Mouse (Mus musculus) right cerebral cortex, adult 2 months (tissue): ENCODE data around the gene Sipa1l2.

Source experiments
- DNase-seq, 2 experiments: peaks; one replicate each; pipeline ENCODE4 v3.0.0; 2021 to 2022; ENCODE audit warnings: low spot score in 2 of 2

Sipa1l2 gene

DNA sequence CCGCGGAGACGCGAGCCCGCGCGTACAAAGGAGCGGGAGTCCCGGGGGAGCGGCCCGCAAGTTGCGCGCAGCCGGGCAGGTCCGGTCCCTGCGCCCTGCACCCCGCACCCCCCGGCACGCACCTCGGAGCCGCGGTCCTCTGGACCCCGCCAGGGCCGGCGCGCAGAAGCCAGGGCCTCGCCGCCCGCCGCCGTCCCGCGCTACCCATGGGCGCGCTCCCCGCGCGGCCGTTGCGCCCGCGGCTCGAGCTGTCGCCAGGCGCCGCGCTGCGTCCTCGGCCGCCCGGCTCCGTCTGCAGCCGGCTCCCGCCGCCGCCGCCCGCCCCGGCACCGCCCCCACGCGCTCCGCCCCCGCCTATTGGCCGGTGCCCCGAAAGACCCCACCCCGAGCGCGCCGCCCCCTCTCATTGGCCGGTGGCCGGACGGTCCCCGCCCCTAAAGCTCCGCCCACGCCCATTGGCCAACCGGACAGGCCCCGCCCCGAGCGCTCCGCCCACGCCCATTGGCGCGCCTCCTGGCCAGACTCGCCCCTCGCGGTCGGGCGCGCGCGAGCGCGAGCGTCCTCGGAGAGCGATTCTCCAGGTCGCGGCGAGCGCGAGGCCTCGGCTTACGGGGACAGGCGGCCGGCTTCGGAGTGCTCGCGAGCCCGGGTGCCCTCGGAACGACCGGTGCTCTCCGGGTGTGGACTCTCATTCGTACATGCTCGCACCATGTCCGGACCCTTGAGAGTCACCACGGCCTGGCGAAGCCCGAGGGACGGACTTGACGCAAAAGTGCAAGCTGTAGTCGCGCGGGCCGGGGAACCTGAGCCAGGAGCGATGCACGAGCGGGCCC lies at the start of gene Sipa1l2:
TSS of gene Sipa1l2 (minus strand) at position 276 of the 833 bp plus-strand sequence.
- peak; percentile 93 for DNase-seq

DNA sequence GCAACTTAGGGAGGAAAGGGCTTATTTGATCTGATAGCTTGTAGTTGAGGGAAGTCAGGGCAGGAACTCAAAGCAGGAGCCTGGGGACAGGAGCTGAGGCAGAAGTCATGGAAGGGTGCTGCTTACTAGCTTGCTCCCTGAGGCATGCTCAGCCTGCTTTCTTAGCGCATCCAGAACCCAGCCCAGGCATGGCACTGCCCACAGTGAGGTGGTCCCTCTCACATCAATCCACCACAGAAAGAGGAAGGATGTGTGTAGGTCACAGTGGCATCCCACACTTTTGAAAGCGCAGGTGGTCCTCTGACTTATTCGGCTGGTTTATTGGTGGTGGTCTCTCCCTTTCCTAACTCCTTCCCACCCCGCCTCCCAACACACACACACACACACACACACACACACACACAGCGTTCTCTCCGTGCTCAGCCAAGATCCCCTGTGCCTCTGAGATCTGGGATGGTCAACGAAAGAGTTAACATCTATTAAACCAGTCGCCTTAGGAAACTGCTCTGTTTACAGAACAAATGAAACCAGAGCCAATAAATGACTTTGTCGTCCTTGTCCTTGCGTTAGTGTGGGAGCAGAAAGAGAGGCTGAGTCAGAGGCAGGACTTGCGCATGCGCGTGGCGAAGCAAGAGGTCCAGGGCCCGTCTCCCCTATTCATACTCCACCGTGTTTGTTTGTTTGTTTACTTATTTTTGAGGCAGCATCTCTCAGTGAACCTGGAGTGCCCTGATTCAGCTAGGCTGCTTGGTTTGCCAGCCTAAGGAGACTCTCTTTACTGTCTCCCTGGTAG lies 49.1 kb upstream of the Sipa1l2 start:
- DNase-seq: no peak

DNA sequence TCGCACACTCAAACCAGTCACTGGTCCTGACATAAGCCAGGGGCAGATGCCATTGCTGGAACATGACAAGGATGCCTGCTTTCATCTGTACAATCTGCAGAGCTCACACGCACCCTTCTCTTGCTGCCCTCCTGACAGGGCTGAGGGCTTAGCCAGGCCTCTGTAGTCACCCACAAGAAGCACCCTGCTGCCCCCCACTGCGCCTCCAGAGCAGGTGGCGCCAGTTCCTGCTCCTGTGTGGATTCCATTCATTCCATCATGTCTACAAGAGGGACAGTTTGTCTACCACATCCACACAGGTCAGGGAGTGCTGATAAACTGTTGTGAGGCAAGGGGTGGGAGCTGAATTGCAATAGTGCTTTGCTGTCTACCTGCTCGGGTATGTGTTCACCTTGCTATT lies 47.3 kb upstream of the Sipa1l2 start:
- DNase-seq: no peak

DNA sequence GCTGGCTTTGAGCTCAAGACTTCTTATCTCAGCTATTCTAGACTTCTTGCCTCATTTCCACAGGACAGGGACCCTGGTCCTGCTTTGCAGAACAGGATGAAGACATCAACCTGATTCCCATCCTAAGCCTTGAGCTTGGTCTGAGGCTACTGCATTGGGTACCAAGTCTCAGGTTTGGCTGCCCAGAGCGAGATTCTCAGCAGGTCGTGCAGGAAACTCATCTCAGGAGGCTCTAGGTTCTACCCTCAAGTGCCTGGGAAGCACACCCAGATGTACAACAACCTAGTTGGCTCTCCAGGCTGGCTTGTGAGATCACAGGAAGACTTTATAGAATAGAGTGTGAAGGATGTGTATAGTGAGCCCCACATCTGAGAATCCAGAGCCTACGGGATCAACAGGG lies 46.4 kb upstream of the Sipa1l2 start:
- DNase-seq: no peak

DNA sequence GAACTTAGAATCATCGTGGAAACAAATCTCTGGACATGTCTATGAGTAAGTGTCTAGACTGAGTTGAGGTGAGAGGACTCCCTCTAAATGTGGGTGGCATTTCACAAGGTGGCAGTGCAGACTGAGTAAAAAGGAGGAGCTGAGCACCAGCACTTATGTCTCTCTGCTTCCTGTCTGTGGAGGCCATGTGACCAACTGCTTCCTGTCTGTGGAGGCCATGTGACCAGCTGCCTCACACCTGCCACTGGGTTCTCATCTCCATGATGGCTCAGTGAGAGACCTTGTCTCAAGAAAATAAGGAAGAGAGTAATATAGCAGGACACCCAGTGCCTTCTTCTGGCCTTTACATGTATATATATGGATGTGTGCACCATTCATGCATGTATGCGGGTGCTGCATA lies 43.9 kb upstream of the Sipa1l2 start:
- no peak for DNase-seq

DNA sequence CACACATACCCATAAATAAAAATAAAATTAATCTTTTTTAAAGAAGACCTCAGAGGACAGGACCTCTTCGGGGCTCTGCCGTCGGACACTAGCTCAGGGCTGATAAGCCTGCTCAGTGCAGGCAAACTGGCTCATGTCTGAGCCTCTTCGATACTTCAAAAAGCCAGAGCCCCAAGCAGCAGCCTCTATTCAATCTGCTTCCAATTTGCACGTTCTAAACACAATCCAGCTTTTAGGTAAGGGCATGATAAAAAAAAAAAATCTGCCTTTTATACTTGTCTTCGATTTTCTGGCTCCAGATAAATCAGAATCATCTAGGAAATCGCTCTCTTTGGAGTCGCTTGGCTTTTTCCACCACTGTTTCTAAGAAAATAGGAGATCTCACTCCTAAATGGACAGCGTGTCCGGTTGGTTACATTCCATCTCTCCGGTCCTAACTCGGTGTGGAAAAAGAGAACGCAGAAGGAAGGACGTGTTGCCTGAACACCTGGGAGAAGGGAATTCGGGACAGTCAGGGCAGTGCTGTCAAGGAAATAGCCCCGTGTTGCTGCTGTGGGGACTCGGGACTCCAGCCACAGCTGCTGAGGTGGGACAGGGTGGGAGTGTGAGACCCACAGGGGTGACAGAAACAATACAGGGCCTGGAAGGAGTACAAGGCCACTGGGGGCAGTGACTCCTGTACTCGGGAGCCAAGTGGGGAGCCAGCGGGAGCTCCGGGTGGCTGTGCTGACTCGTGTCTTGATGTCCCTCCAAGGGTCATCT lies 42.4 kb upstream of the Sipa1l2 start:
- no peak for DNase-seq

DNA sequence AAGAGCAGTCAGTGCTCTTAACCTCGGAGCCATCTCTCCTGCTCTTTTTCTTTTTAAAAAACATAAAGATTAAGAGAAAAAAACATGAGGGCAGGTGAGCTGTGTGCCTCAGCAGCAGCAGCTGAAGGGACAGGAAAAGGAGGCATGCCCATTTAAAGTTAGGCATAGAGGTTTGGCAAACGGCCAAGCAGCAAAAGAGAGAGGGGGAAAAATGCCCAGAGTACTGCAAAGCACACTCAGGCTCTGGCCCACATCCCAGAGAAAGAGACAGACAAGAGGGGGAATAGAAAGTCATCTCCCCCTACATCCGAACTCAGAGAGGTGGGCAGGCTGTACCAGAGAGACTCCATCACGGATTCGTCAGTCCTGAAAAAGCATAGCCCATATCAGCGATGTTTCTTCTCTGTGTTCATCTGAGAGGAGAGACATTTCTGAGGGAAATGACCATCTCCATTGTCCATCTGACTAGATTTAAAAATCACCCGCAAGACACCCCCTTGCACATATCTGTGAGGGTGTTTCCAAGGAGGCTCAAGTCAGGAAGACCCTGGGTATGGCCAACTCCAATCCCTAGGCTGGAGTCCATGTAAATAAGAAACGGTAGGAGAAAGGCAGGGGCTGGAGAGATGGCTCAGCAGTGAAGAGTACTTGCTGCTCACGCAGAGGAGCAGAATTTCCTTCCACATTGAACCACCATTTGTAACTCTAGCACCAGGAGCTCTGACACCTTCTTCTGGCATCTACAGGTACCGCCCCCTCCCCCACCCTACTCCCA lies 41.6 kb upstream of the Sipa1l2 start:
- DNase-seq: no peak

DNA sequence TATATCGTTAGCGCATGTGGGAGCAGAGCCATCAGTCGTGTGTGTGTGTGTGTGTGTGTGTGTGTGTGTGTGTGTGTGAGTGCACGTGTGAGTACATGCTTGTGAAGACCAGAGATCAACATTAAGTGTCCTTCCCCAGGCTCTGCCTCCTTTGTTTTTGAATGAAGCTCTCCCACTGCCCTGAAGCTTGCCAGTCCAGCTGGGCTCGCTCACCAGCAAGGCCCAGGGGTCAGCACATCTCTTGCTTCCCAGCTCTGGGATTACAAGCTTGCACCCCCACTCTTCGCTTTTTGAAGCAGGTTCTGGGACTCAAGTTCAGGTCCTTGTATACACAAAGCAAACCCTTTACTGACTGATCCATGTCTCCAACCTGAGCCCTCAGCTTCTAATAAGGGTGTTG lies 40.1 kb upstream of the Sipa1l2 start:
- no peak for DNase-seq

DNA sequence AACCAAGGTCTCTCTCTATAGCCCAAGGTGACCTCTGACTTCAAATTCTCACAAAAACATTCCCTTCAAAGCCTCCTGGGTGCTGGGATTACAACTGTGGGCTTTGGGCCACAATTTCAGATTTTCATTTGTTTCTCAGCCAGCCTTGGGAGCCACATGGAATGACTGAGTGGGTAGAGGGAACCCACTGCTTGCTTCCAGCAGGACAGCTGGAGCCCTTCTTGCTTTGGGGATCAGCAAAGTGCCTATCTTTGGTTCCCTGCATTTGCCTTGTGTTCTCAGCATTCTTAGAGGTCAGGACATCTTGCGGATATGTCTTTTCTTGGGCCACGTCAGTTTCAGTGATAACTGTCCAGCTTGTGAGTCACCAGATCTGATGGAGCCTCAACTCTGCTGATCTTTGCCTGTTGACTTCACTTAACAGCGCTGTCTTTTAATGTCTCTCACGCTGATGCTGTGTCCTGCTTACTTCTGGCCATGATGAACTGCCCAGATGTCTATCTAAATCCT lies 38.2 kb upstream of the Sipa1l2 start:
- DNase-seq: no peak

DNA sequence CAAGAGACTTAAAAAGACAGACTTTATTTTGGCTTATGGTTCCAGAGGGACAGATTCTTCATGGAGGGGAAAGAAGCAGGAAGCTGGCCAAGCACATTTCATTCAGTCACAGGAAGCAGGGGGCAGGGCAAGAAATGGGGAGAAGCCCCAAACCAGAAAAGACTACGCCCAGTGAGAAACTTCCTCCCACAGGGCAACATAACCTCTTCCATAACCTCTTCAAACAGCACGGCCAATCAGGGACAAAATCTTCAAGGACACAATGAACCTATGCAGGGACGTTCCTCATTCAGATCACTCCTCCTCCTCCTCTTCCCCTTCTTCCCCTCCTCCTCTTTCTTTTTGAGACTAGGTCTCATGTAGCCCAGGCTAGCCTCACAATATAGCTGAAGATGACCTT lies 37.3 kb upstream of the Sipa1l2 start:
- no peak for DNase-seq

DNA sequence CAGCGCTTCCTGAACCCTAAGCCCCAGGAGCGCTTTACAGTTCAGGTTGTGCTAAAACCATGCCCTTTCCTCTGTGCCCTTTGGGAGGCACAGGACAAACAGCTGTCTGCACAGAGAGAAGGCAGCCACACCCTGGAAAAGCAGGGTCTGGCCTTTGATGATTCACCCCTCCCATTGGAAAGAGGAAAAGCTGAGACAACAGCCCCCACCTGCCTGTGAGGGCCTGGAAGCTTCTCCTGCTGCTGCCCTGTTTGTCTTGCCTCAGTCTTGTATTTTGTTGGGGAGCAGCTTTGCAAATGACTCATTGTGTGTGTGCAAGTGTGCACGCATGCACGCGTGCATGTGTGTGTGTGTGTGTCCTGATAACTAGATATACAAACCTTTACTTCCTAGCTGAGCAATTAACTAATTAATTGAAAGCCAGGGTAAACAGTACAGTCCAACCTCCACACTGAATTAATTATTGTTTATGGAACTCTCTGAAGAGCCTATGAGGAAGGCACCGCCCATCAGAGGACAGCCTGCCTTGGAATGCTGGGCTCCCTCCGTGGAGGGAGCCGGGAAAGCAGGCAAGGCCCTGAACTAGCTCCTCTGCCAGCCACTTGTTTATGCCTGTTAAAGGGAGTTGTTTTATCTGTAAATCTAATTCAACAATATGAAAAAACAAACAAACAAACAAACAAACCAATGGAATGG lies 35.4 kb upstream of the Sipa1l2 start:
- DNase-seq: no peak

DNA sequence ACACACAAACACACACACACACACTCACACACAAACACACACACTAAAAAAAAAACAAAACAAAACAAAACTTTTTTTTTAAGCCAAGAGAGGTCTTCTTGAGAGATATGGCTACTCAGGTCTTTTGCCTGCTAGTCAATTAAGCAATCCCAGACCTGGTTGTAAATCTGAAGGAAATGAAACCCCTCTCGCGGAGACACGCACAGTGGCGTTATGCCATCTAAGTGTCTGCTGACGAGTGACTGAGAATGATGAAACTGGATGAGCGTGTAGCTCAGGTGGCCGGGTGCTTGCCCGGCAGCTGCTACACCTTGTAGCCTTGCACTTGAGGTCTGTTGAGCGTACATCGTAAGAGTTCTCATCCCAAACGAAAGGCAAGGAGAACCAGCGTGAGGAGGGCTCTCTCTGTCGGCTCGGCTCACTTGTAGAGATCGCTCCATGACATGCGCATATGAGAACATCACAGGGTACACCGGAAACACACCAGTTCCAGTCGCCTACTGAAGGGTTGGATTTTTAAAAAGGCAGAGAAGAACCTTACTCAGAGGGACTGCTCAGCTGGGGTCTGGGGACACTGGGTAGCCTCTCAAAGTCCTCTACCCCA lies 34.7 kb upstream of the Sipa1l2 start:
- DNase-seq: no peak

DNA sequence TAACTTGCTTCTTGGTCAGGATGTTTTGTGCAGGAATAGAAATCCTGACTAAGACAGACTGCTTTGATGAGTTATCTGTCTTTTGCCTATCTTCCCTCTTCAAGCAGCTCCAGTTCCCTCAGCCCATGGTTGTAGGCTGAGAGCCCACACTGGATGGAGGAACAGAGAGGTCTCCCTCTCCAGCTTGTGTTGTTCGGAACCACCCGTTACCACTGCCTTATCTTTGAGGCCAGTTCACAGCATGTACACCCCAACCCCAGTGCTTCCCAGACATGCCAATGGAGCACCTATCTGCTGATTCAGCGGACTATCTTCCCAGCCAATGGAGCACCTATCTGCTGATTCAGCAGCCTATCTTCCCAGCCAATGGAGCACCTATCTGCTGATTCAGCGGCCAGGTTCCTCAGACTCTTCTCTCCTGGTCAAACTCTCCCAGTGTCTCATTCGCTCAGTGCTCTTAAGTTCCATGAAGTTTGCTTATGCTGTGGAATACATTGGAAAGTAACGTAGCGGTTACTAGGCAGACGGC lies 33.8 kb upstream of the Sipa1l2 start:
- no peak for DNase-seq

DNA sequence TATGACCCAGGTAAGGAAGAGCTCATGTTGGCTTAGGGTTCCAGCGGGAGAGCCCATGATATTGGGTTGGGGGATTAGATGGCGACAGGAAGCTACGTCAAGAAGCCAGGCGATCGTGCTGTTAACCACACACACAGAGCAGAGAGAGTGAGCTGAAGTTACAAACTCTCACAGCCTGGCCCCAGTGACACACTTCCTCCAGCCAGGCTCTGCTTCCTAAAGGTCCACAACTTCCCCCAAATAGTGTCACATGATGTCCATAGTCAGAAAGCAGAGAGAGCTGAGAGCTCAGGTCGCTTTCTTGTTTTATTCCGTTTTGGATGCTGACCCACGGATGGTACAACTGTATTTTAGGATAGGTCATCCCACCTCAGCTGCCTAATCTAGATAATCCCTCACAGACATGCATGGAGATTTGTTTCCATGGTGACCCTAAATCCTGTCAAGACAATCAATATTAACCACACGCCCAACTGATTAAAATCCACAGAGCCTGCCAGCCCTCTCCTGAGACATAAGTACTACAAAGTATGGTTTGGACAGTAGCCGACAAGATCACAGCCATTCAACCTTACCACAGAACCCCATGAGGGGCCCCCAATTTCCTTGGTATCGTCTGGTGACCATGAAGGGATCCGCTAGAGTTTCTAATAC lies 30.6 kb upstream of the Sipa1l2 start:
- DNase-seq: no peak

DNA sequence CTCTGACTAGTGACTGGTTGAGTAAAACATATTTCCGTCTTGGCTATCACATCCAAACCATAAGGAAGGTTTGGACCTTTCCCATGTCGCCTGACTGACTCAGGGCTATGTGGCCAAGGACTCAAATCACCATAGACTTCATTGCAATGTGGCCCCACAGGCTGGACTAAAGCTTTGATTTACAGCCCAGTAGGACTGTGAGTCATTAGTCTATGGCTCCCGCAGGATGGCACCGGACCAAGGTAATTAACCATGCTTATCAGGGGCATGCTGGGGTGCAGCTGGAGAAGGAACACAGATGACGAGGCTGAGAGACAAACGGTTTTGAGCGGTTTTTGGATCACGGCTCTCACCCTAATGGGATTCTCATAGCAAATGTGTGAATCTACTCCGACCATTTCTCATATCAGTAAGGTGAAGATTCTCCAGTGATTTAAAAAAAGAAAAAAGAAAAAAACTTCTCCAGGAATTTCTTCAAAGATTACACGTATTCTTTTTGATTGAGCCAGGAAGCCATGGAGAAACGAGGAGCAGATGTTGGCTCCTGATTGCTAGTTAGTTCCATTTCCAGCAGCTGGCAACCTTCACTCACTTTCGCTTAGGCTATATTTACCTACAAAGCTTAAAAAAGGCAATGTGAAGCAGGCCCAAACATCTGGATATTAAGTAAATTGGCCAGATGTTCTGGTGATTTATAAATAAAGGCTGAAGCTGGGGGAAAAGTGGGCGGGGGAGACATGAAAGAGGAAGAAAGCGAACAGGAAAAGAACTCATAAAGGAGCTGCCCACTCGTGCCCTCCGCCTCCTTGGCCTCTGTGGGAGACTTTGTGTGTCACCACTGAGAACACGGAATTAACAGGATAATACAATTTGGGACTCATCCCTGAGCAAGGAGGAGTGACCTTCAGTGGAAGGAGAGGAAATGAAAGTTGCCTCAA lies 26.2 kb upstream of the Sipa1l2 start:
- DNase-seq: no peak

DNA sequence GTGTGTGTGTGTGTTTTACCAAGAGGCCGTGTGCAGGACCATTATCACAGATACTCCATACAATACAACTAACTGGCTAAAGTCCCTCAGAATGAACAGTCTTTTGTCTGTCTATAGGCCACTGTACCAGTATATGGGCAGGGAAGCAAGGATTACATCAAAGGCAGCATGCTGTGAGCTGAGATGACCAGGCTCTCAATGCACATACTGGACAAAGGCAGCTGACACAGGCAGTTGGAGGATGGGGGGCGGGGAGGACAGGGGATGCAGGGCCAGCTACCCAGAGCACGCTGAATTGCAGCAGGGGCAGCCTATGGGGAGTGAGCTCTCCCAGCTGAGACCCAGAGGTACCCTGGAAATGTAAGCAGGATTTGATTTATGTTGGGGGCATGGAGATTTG lies 20.8 kb upstream of the Sipa1l2 start:
- DNase-seq: no peak

DNA sequence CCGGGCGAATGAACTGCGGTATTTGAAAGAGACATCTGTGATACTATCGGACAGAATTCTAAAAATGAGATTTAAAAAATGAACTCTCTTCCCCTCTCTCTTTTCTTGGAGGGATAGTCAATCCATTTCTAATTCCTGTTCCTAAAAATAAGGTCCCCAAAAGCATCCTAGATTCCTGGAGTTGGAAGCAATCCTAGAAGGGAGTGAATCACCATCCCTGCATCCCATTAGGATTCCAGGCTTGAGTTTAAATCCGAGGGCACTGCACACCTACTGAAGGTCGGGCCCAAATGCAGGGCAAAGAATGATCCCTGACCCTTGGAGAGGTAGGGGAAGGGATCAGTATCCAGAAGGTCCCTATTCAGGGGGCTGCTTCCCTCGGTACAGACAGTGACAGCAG lies 17.0 kb upstream of the Sipa1l2 start:
- DNase-seq: no peak

DNA sequence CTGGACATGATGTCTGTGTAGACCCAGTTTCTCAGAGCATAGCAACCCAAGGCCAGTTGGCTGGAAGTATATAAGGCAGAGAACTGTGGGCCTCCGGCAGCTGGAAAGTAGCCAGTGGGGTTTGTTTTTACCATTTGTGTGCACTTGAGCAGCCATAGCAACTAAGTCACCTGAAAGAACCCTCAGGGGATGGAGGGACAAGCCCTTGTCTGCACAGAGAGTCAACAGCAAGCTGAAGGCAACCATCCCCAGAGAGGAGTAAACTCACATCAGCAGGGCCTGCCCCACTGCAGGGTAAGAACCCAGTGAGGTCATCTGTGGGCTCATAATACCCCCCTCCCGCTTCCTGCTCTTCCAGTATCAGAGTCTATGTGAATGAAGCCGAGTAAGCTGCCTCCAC lies 14.7 kb upstream of the Sipa1l2 start:
- no peak for DNase-seq
